Mouse (Mus musculus) ES-Bruce4 (cell line): Measurements from ENCODE around the gene 2810004N23Rik. TPM values are rescaled to one million over a fixed set of nuclear protein-coding genes. Genes with fewer than 3 reads are reported as not detected.

Experiments used
- H3K27ac ChIP-seq: 2 replicates; pipeline ENCODE4 v1.5.1; 2012; ENCODE audit warnings: low read length, inconsistent platforms; ENCODE audit not compliant: insufficient read depth
- H3K27me3 ChIP-seq: 2 replicates; pipeline ENCODE4 v1.6.1; 2012; ENCODE audit warnings: mild to moderate bottlenecking, low read length, inconsistent platforms; ENCODE audit not compliant: control insufficient read depth, poor library complexity, insufficient read depth, severe bottlenecking
- H3K36me3 ChIP-seq: 2 replicates; pipeline ENCODE4 v1.6.1; 2012; ENCODE audit warnings: inconsistent platforms, mild to moderate bottlenecking, low read length, moderate library complexity; ENCODE audit not compliant: control insufficient read depth, poor library complexity, insufficient read depth, severe bottlenecking
- H3K4me1 ChIP-seq: one replicate; pipeline ENCODE4 v1.8.1; 2011; ENCODE audit warnings: low read length; ENCODE audit not compliant: control insufficient read depth, insufficient read depth
- H3K4me3 ChIP-seq: 2 replicates; pipeline ENCODE4 v1.5.1; 2011; ENCODE audit warnings: low read depth, mild to moderate bottlenecking, low read length
- H3K9ac ChIP-seq: 2 replicates; pipeline ENCODE4 v1.6.1; 2012; ENCODE audit warnings: low read depth, mild to moderate bottlenecking, inconsistent platforms; ENCODE audit not compliant: poor library complexity, severe bottlenecking
- H3K9me3 ChIP-seq: replicated peaks from 2 replicates; pipeline ENCODE4 v1.6.1; 2012; ENCODE audit warnings: mild to moderate bottlenecking, low read length, inconsistent platforms; ENCODE audit not compliant: control insufficient read depth, poor library complexity, insufficient read depth, severe bottlenecking
- CTCF ChIP-seq: IDR thresholded peaks from one replicate; pipeline ENCODE4 v1.8.1; 2011; ENCODE audit warnings: low read depth, low read length
- EP300 ChIP-seq: IDR thresholded peaks from 2 replicates; pipeline ENCODE4 v1.6.1; 2011; ENCODE audit warnings: low read depth, low read length; ENCODE audit not compliant: insufficient read depth
- POLR2A ChIP-seq: IDR thresholded peaks from one replicate; pipeline ENCODE4 v1.8.1; 2011; ENCODE audit warnings: low read length; ENCODE audit not compliant: insufficient read depth
- polyA plus RNA-seq: library from polyadenylated mRNA; stranded (reverse); fragments of >200 nt; gene quantifications from 2 replicates; pipeline ENCODE4 v1.2.4, GENCODE M21; 2011; ENCODE audit warnings: low read depth; ENCODE audit not compliant: missing spikeins, insufficient read depth, insufficient read length

Gene 2810004N23Rik
- polyA plus RNA-seq, 1 experiment: 93.6 TPM

GRCm38 (mm10) chr8:124803824-124804702, 58.9 kb downstream of the 2810004N23Rik start:
- no peaks in the 10 kb centered on the region for H3K4me1 ChIP-seq
- TF ChIP-seq POLR2A (no peak), CTCF (no peak), EP300 (no peak)
- no peaks in the 10 kb centered on the region for H3K9me3 ChIP-seq
- no peaks in the 10 kb centered on the region for H3K36me3 ChIP-seq
- H3K4me3 ChIP-seq: no peak overlapping the region
- H3K9ac ChIP-seq: no peak overlapping the region
- no peak overlapping the region for H3K27ac ChIP-seq
- no peaks in the 10 kb centered on the region for H3K27me3 ChIP-seq

GRCm38 (mm10) chr8:124800542-124800941, 62.4 kb downstream of the 2810004N23Rik start:
- peak overlapping the region; percentile 38; the same call in 1 of the 2 replicates for H3K27ac ChIP-seq
- peaks cover 4% of the 10 kb centered on the region for H3K27me3 ChIP-seq
- H3K4me1 ChIP-seq: no peaks in the 10 kb centered on the region
- TF ChIP-seq CTCF: no peak
- peak; percentile 83 for TF ChIP-seq EP300
- no peaks in the 10 kb centered on the region for H3K36me3 ChIP-seq
- no peak overlapping the region for H3K9ac ChIP-seq
- H3K4me3 ChIP-seq: no peak overlapping the region
- no peaks in the 10 kb centered on the region for H3K9me3 ChIP-seq

- no peak overlapping the region for H3K27ac ChIP-seq
- TF ChIP-seq CTCF: no peak
- TF ChIP-seq EP300: no peak
- no peak for TF ChIP-seq POLR2A
- no peak overlapping the region for H3K4me3 ChIP-seq
- H3K9me3 ChIP-seq: no peaks in the 10 kb centered on the region
- H3K36me3 ChIP-seq: no peaks in the 10 kb centered on the region
- peaks cover 29% of the 10 kb centered on the region for H3K27me3 ChIP-seq
- H3K4me1 ChIP-seq: no peaks in the 10 kb centered on the region
- no peak overlapping the region for H3K9ac ChIP-seq
These were observed 67.0 kb downstream of the 2810004N23Rik start for GRCm38 (mm10) chr8:124795781-124796488.

- Histone ChIP-seq H3K9ac (peak overlapping the region; percentile 32; the same call in 1 of the 2 replicates), H3K27ac (no peak overlapping the region), H3K4me3 (peak overlapping the region; percentile 59), H3K9me3 (no peaks in the 10 kb centered on the region), H3K36me3 (no peaks in the 10 kb centered on the region), H3K4me1 (no peaks in the 10 kb centered on the region), H3K27me3 (peaks cover 29% of the 10 kb centered on the region)
- TF ChIP-seq CTCF: peak; percentile 36
- no peak for TF ChIP-seq POLR2A
- no peak for TF ChIP-seq EP300
These were observed 68.5 kb downstream of the 2810004N23Rik start for GRCm38 (mm10) chr8:124794486-124794780.

GRCm38 (mm10) chr8:124793661-124794485, 69.0 kb downstream of the 2810004N23Rik start:
- Histone ChIP-seq H3K27ac (no peak overlapping the region), H3K9me3 (no peaks in the 10 kb centered on the region), H3K9ac (peak overlapping the region; percentile 32), H3K4me3 (peak overlapping the region; percentile 59), H3K4me1 (no peaks in the 10 kb centered on the region), H3K27me3 (peaks cover 29% of the 10 kb centered on the region), H3K36me3 (no peaks in the 10 kb centered on the region)
- TF ChIP-seq EP300: no peak
- no peak for TF ChIP-seq POLR2A
- no peak for TF ChIP-seq CTCF
